Mouse (Mus musculus) frontal cortex, adult (tissue): ENCODE results near the gene Otud6a.
"Not testable (repeated sequence)": the region's sequence is repeated elsewhere in the genome, so short reads cannot be mapped to it uniquely, and the experiment has no call there.

Experiments used
- ATAC-seq: cut with Nextera tagmentation; 2 replicates; pipeline ENCODE4 v1.9.2; 2017; ENCODE audit warnings: mild to moderate bottlenecking, moderate library complexity, mixed read lengths; ENCODE audit not compliant: low TSS enrichment

Gene Otud6a

DNA sequence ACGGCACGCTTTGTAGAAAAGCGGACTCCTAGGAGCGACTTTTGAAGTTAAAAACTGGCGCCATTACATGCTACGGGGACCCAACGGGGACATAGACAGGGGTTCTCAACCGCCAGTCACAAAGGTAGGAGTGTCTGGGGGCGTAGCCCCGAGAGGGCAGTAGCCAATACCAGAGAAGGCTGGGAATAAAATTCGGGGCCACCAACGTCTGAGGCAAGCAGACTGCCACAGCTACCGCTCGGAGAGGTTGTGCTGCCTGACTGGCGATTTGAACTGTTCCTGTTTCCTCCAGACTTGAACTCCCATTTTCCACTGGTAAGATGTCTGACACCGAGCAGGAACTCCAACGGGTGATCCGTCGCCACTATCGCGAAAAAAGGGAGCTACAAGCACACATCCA lies at the start of gene Otud6a:
Gene Otud6a (plus strand): TSS at position 321 of the 400 bp plus-strand sequence.
- no peak for ATAC-seq

GRCm38 (mm10) chrX:100389887-100390286 lies 38.9 kb upstream of the Otud6a start:
- no peak for ATAC-seq

GRCm38 (mm10) chrX:100392304-100392703 lies 36.5 kb upstream of the Otud6a start:
- peak; percentile 64; the same call in 1 of the 2 replicates for ATAC-seq

DNA sequence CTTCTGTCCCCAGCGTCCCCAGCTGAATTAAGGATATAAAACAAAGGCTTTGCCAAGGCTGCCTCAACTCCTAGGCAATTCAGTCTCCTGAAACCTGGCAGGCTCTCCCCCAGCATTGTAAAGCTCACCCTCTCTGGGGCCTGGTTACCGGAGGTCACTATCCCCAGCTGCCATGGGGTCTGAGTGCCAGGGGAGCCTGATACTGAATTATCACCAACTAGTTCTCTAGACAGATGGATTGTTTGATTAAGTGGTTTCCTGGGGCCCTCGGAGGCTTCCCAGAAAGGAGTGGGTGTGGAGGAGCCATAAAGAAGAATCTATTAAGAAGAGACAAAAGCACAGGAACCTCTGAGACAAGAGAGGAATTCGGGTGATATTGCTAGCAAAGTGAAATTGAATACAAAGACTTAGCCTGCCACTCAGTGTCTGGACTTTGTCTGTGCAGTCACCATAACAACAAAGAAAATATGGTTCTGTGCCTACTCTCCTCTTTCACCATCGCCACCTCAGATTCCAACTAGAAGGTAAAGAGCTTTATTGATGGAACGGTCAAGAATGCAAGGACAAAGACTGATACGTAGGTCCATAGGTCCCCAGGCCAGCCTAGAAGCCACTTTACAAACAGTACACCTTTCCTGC lies 34.5 kb upstream of the Otud6a start:
- no peak for ATAC-seq

GRCm38 (mm10) chrX:100395026-100395425 lies 33.8 kb upstream of the Otud6a start:
- ATAC-seq = peak; percentile 50; the same call in 1 of the 2 replicates

DNA sequence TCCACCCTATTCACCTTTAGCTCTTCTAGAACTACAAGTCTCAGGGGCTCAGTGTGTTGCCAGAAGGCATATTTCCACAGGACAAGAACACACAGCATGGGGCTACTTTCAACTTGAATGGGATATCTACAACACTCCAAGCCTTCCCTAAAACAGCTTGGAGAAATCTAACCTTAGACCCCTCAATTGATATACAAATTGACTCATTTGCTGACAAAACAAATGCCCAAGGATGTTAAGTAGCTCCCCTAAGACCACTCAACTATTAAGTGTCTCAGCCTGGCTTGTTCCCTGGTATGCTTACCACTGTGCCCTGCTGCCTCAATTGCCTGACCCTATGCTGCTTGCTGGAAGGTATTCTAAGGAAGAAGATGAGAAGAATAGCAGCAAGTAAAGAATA lies 27.9 kb upstream of the Otud6a start:
- no peak for ATAC-seq

DNA sequence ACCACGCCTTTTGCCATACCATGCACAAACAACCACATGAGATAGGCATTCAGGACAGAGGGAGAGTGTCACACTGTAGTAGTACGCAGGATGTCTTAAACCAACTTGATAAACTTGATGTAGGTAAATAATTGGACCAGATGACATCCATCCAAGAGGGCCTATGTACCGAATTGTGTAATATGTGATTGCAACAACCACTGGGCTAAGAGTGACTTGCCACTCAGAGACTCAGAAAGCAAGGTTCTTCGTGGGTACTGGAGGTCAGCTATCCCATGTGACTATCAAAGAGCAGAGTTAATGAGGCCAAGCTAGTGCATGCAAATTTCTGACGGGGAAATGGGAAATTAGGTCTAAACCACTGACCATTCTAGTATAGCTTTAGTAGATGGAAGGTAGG lies 27.2 kb upstream of the Otud6a start:
- ATAC-seq = no peak

GRCm38 (mm10) chrX:100409245-100409644 lies 19.6 kb upstream of the Otud6a start:
- ATAC-seq = no peak

DNA sequence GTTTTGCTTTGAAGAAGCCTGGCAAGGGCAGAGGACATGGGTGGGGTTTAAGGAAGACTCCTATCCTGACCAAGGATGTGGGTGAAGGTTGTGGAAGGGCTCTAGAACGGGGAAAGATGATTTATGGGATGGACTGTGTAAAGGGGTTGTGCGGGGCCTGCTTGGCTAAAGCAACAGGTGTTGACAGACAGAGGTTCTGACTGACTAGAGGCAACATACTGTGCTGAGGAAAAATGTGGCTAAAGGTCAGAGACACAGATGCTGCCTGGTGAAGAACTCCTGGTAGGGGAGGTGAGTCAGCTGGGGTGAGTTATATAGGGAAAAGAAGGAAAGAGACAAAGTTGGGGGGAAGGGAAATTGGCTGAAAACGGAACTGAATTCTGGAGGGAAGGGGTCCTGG lies 3.5 kb downstream of the Otud6a start:
- ATAC-seq = no peak

GRCm38 (mm10) chrX:100442617-100443016 lies 13.8 kb downstream of the Otud6a start, which contains the start of gene Awat2:
Awat2 (minus strand) TSS chrX:100442717.
- ATAC-seq = not testable (repeated sequence)

DNA sequence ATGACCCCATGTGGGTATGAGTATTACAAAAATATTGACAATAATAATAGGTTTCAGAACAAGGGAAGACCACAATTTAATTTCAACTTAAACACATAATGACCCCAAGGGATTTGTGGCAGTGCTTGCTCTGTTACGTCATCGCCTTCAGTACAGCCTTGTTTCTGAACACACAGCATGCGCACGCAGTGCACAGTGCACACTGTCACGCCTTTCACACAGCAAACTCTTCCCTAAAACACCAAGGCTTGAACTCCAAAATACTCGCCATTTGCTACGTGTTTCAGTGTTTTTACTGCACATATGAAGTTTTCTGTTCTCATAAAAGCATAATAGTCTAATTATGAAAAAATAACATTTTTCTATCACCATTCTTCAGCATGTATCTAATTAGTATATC lies 14.7 kb downstream of the Otud6a start:
- ATAC-seq = no peak

DNA sequence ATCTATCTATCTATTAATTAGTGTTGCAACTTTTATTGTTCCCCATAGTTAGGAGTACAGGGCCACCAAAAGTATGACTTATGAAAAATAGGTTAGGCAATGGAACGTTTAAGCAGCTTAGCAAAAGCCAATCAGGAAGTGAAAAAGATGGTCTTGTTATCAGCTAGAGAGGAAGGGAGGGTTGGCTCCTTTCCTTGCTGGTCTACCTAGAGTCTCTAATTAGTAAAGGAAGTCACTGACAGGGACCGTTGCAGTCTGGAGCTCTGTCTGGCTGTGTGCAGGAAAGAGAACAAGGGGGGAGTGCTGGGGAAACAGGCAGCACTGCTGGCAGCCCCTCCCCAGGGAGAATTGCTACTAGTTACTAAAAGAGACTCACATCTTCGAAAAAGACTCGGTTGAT lies 39.2 kb downstream of the Otud6a start:
- no peak for ATAC-seq

DNA sequence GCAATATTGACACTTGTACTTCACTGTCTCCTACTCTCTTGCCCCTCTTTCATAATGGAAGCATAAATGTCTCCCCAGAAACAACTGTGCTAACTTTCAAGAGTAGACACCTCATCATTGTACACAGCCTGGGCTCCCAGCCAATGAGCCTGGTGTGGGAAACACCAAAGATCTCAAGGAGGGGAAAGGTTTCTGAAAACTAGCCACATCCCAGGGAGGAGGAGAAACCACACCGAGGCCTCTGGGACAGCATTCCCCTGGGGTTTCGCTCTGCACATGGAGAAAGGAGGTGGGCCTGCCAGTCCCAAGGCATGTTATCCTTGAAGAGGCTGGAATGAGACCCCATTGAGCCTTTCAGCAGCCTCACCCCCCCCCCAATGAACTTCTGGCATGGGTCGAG lies 41.3 kb downstream of the Otud6a start:
- no peak for ATAC-seq

- no peak for ATAC-seq
These were observed 42.7 kb downstream of the Otud6a start for GRCm38 (mm10) chrX:100471491-100471890.

DNA sequence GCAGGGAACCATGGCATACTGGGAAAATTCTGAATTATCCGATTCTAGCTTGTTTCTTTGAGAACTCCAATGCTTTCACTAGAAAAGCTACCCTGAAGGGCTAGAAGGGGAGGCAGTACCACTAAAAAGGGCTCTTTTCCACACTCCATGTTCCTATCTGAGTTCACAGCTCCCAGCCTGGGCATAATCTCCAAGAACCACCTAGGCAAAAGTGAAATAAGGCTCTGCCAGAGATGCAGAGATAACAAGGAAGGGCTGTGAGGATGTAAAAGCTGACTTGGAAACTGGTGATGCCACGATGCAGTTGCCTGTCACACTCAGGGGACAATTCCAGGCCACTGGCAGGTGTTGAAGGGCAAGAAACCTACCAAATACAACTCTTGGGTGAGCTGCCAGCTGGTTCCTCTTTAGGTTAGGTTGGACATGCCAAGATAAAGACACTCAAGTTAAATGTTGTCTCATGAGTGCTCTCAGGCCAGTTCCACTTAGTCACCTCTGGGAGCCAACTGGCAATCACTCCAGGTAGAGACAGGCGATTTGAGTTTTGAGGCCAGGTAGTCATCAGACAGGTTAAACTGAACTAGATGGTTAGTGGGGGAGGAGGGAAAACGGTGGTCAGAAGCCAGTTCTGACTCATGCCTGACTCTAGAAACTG lies 46.9 kb downstream of the Otud6a start:
- no peak for ATAC-seq
